Comparison of ENCODE assay signal across 1 mouse cellular context in the genomic region with DNA sequence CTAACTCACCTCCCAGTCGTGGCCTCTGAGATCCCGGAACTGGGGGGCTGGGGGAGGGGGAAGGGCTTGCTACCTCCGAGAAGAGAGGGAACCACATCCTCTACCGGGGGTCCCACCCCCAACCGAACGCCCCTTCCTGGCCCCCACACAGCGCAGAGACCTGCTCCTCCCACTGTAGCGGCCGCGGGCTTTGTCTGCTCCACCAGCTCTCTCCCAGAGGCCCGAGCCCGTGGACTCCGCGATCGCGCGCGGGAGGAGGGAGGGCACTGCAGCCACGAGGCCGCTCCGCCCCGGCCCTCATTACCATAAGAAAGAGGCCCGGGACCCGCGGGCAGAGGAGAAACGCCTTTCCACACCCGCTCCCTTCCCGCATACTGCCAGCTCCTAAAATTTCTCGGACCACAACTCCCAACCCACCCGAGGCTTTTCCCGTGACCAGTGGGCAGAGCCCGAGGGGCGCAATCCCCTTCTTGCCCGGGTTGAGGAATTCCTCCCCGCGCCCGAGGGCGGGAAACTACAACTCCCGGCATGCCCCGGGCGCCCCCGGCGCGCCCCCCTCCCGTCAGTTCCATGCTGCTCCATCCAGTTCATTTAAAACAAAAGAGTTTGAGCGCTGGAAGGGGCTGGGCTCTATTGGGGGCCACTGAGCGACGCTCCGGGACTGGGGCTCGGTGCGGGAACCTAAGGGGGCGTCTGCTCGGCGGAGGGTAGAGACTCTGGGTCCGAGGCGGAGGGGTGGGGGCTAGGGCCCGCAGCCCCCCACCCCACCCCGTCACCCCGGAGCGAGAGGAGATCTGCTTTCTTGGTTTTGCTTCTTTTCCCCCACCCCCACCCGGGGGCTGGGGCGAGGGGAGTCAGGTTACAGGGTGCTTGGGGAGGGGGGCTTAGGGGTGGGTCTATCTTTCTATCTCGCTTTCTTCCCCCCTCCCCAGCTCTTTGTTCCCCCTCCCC.
TF ChIP-seq lines count a peak whose summit lies in the region.

No protein-coding gene starts in this region.

TF ChIP-seq in myocyte, 11 proteins besides CTCF, POLR2A, EP300 and RAD21:
- TF ChIP-seq MYOG (IDR thresholded peaks at IDR 0.05; ENCODE audit: control insufficient read depth in 1 of 3, insufficient read depth in 1 of 3, insufficient read length in 2 of 3, low read depth in 2 of 3) (no peak), TCF3 (IDR thresholded peaks at IDR 0.05; ENCODE audit: insufficient read length, low read depth) (no peak), E2F4 (IDR thresholded peaks at IDR 0.05; ENCODE audit: insufficient read depth) (no peak), POLR2AphosphoS2 (IDR thresholded peaks at IDR 0.05; ENCODE audit: insufficient read length, low read depth) (peak; percentile 31), REST (IDR thresholded peaks at IDR 0.05; ENCODE audit: insufficient read depth, insufficient read length) (no peak)
